Mouse (Mus musculus) Patski (cell line): Measurements from ENCODE around the gene Zfp143. TPM values are rescaled to one million over a fixed set of nuclear protein-coding genes. Genes with fewer than 3 reads are reported as not detected.
"Not testable (repeated sequence)": the region's sequence is repeated elsewhere in the genome, so short reads cannot be mapped to it uniquely, and the experiment has no call there.

Experiments
- ATAC-seq: fragments of 100-300 bp; one replicate; pipeline ENCODE4 v1.8.0; 2021
- CTCF ChIA-PET: fragments of 350-600 bp; sonication (Branson Sonifier 250); formaldehyde crosslinking; loops from one replicate; lab custom pipeline; 2022; ENCODE audit warnings: inconsistent platforms; lab: Charles Lee
- POLR2A ChIA-PET: fragments of 350-600 bp; sonication (Branson Sonifier 250); formaldehyde crosslinking; loops from one replicate; lab custom pipeline; 2022; ENCODE audit warnings: antibody characterized with exemption, inconsistent platforms; lab: Charles Lee
- DNase-seq: peaks from one replicate; pipeline ENCODE4 v3.0.0-alpha.2; 2011; ENCODE audit warnings: low read depth, low spot score
- H3K27me3 ChIP-seq: fragments of 371-371 bp; one replicate; pipeline ENCODE4 v1.5.1; 2021
- CTCF ChIP-seq: fragments of 100-300 bp; IDR thresholded peaks from one replicate; pipeline ENCODE4 v1.5.1; 2021
- in situ Hi-C: fragments of 300-500 bp; cut with MboI; formaldehyde crosslinking; loops from 3 replicates; pipeline ENCODE4 v1.11.1; 2018; ENCODE audit warnings: low pct_unique_long_range_greater_than_20kb, mixed read lengths
- polyA plus RNA-seq: library from polyadenylated mRNA; unstranded; gene quantifications from one replicate; pipeline ENCODE4 v1.2.3, GENCODE M21; 2021

Zfp143 gene
- polyA plus RNA-seq, 1 experiment from 2014 or later, result 12.5 TPM

- ChIA-PET CTCF (no interaction called here), POLR2A (no interaction called here)
- no peak for TF ChIP-seq CTCF
- peak; percentile 47 for ATAC-seq
- no peaks in the 10 kb centered on the region for H3K27me3 ChIP-seq
- in situ Hi-C loops, result no loop called here
- DNase-seq, result peak; percentile 71
Measured at GRCm38 (mm10) chr7:110087914-110088313, 26.9 kb downstream of the Zfp143 start.

DNA sequence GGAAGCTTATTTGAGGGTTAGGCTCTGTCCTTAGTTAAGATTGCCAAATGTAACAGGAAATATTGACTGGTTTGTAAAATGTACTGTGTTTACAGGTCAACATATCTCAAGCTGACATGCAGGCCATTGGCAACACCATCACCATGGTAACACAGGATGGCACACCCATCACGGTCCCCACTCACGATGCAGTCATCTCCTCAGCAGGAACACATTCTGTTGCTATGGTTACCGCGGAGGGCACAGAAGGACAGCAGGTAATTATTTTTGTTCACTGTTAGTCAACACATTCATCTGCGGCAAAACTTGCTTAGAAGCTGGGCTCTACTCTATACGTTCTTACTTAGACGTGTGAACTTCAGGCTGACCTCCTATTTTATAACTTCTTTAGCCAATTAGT, 30.7 kb downstream of the Zfp143 start:
- DNase-seq, result no peak
- no peak for ATAC-seq
- no peak for TF ChIP-seq CTCF
- H3K27me3 ChIP-seq, result no peaks in the 10 kb centered on the region
- ChIA-PET POLR2A (no interaction called here), CTCF (no interaction called here)
- in situ Hi-C loops, result loop anchor here (5.0 kb wide), 1 partner anchor 71 kb away; no protein-coding TSS in a partner anchor

DNA sequence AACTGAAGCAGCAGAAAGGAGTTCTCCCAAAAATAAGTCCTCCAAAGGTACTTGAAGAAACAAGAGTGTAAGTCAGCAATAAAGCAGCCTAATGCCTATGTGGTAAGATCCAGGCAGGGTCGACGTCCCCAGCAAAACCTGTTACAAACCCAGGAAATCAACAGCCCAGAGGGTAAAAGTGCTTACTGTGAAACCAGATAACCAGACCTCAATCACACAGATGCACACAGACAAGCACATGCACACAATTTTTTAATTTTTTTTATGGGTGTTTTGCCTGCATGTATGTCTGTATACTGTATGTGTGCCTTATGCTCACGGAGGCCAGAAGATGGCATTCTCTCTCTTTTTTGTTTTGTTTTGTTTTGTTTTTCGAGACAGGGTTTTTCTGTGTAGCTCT, 35.3 kb downstream of the Zfp143 start:
- ATAC-seq, result no peak
- CTCF ChIA-PET, result interaction anchor here (1.1 to 1.3 kb wide), 2 partner anchors 12 to 19 kb away, joined by 3 read pairs; no protein-coding TSS in a partner anchor
- in situ Hi-C loops, result no loop called here
- POLR2A ChIA-PET, result no interaction called here
- DNase-seq, result no peak
- no peaks in the 10 kb centered on the region for H3K27me3 ChIP-seq
- TF ChIP-seq CTCF, result peak; percentile 16

- no peaks in the 10 kb centered on the region for H3K27me3 ChIP-seq
- POLR2A ChIA-PET, result no interaction called here
- DNase-seq (no peak), ATAC-seq (peak; percentile 39)
- peak; percentile 25 for TF ChIP-seq CTCF
- in situ Hi-C loops, result no loop called here
- CTCF ChIA-PET, result interaction anchor here (1.0 to 1.2 kb wide), 3 partner anchors 11 to 169 kb away, joined by 3 to 4 read pairs (median 3); no protein-coding TSS in a partner anchor
Measured at GRCm38 (mm10) chr7:110097106-110097793, 36.2 kb downstream of the Zfp143 start.

DNA sequence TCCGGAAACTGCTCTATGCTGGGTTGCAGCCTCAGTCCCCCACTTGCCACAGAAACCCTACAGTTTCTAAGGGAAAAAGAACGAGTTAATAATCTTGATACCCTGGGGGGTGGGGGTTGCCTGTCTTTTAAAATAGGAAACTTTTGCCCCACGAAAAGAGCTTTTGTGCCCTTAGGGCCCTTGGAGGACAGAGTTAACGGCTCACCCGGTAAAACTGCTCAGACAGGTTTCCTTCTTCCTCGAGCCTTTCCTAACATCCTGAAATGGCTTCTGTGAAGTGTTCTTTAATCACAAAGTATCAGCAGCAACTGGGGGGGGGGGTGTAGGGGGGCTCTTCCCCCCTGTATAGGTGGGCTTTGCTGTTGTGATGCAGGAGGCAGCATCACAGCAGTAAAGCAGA, 39.8 kb downstream of the Zfp143 start:
- in situ Hi-C loops, result no loop called here
- no peaks in the 10 kb centered on the region for H3K27me3 ChIP-seq
- ChIA-PET CTCF (no interaction called here), POLR2A (interaction anchor here (1.2 kb wide), 1 partner anchor 24 kb away, joined by 3 read pairs; no protein-coding TSS in a partner anchor)
- ATAC-seq, result no peak
- no peak for TF ChIP-seq CTCF
- DNase-seq, result no peak

DNA sequence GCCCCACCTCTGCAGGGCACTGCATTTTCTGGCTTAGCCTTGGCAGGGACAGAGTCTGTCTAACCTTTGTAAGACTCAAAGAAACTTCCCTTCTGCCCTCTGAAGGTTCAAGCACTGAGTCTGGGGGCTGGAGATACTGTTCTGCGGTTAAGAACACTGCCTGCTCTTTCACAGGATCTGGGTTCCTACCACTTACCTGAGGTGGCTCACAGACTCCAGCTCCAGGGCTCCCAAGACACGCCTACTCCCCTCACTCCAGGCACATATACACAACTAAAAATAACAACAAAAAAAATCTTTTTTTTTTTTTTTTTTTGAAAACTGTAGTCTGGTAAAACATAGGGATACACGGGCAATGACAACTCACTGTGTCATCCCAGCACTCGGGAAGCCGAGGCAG, 40.2 kb downstream of the Zfp143 start:
- ATAC-seq (no peak), DNase-seq (no peak)
- TF ChIP-seq CTCF, result no peak
- H3K27me3 ChIP-seq, result no peaks in the 10 kb centered on the region
- POLR2A ChIA-PET, result interaction anchor here (1.2 kb wide), 1 partner anchor 24 kb away, joined by 3 read pairs; no protein-coding TSS in a partner anchor
- in situ Hi-C loops, result no loop called here
- CTCF ChIA-PET, result interaction anchor here (1.0 kb wide), 1 partner anchor 14 kb away, joined by 3 read pairs; no protein-coding TSS in a partner anchor

DNA sequence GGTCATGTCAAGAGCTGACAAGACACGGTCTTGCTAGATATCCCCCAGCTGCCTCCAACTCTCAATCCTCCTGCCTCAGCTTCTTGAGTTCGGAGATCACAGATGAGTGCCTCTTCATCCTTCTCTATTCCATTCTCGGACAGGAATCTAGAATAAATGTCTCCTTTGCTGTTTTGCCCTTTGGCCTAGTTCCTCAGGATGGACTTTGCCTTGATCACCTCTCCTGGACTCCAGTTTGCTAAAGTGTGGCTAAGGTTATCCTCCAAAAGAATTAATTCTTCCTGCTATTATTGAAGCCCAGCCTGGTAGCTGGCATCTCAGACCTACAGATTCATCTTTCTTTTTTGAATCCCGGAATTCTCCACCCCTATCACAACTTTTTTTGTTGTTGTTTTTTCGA, 44.0 kb downstream of the Zfp143 start:
- ChIA-PET CTCF (interaction anchor here (1.2 kb wide), 2 partner anchors 12 to 30 kb away, joined by 3 to 4 read pairs; no protein-coding TSS in a partner anchor), POLR2A (interaction anchor here (0.6 kb wide), 1 partner anchor 13 kb away, joined by 3 read pairs; no protein-coding TSS in a partner anchor)
- in situ Hi-C loops, result no loop called here
- no peak for DNase-seq
- ATAC-seq, result no peak
- H3K27me3 ChIP-seq, result no peaks in the 10 kb centered on the region
- TF ChIP-seq CTCF, result no peak

DNA sequence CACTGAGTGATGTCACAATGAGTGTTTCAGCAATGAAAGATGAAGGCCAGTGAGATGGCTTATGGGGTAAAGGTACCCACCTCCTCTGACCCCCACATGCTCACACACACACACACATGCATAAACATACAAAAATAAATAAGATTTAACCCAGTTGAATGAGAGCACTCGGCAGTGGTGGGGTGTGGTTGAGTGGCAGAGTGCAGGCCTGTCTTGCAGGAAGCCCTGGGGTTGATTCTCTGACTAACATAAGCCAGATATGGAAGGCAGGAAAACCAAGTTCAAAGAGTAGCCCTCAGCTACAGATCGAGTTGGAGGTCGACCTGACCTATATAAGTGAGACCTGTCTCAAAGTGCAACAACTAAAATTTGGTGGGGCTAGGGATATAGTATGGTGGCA, 45.6 kb downstream of the Zfp143 start:
- DNase-seq (no peak), ATAC-seq (no peak)
- no peak for TF ChIP-seq CTCF
- POLR2A ChIA-PET, result interaction anchor here (0.5 to 1.4 kb wide), 2 partner anchors 10 to 27 kb away, joined by 4 read pairs; no protein-coding TSS in a partner anchor
- H3K27me3 ChIP-seq, result no peaks in the 10 kb centered on the region
- in situ Hi-C loops, result no loop called here
- CTCF ChIA-PET, result no interaction called here

DNA sequence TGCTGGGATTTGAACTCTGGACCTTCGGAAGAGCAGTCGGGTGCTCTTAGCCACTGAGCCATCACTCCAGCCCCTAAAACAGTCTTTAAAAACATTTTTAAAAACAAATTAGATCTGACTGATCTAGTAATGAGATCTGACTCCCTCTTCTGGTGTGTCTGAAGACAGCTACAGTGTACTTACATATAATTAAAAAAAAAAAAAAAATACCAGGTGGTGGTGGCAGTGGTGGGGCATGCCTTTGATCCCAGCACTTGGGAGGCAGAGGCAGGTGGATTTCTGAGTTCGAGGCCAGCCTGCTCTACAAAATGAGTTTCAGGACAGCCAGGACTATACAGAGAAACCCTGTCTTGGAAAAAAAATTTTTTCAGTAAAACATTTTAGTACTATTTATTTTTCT, 47.5 kb downstream of the Zfp143 start:
- DNase-seq, ATAC-seq, in situ Hi-C loops, H3K27me3 ChIP-seq: not testable (repeated sequence)
- POLR2A ChIA-PET, result interaction anchor here (1.9 to 2.4 kb wide), 2 partner anchors 12 to 14 kb away, joined by 4 to 8 read pairs; partner anchors contain the start of gene Wee1
- CTCF ChIA-PET, result interaction anchor here (0.8 to 1.9 kb wide), 4 partner anchors 12 to 50 kb away, joined by 3 to 6 read pairs (median 4); no protein-coding TSS in a partner anchor
- peak; percentile 23 for TF ChIP-seq CTCF

- ChIA-PET CTCF (interaction anchor here (0.8 to 1.9 kb wide), 5 partner anchors 12 to 49 kb away, joined by 3 to 6 read pairs (median 4); no protein-coding TSS in a partner anchor), POLR2A (interaction anchor here (0.7 to 2.4 kb wide), 3 partner anchors 12 to 701 kb away, joined by 3 to 8 read pairs (median 4); partner anchors contain the start of gene Wee1)
- peak; percentile 3 for TF ChIP-seq CTCF
- H3K27me3 ChIP-seq, result no peaks in the 10 kb centered on the region
- peak; percentile 98 for ATAC-seq
- in situ Hi-C loops, result no loop called here
- DNase-seq, result peak; percentile 94
Measured at GRCm38 (mm10) chr7:110108967-110109610, 48.1 kb downstream of the Zfp143 start.
